Mouse (Mus musculus) limb, embryonic 14.5 days (tissue): ENCODE data around the gene Tnfrsf13b. TPM values are rescaled to one million over a fixed set of nuclear protein-coding genes. Genes with fewer than 3 reads are reported as not detected.
"Not testable (repeated sequence)": the region's sequence is repeated elsewhere in the genome, so short reads cannot be mapped to it uniquely, and the experiment has no call there.

ENCODE experiments used
- ATAC-seq: fragments of 200-750 bp; cut with Nextera tagmentation; 2 replicates; pipeline ENCODE4 v1.8.0; 2017; ENCODE audit warnings: low read depth, moderate number of reproducible peaks, moderate TSS enrichment; ENCODE audit not compliant: low FRiP score
- DNase-seq: peaks from one replicate; pipeline ENCODE4 v3.0.0-alpha.2; 2015; ENCODE audit warnings: low spot score
- H3K27ac ChIP-seq: fragments of 300-500 bp; sonication (generic); replicated peaks from 2 replicates; pipeline ENCODE4 v1.5.1; 2014; ENCODE audit warnings: low read depth, mild to moderate bottlenecking, low read length, moderate library complexity, mixed read lengths
- H3K27me3 ChIP-seq: fragments of 300-500 bp; sonication (generic); 2 replicates; pipeline ENCODE4 v1.6.1; 2014; ENCODE audit warnings: low read length, mixed read lengths; ENCODE audit not compliant: control insufficient read depth, insufficient read depth
- H3K36me3 ChIP-seq: fragments of 300-500 bp; sonication (generic); 2 replicates; pipeline ENCODE4 v1.6.1; 2014; ENCODE audit warnings: mild to moderate bottlenecking, low read length, moderate library complexity, mixed read lengths; ENCODE audit not compliant: control insufficient read depth, insufficient read depth
- H3K4me1 ChIP-seq: fragments of 300-500 bp; sonication (generic); 2 replicates; pipeline ENCODE4 v1.6.1; 2014; ENCODE audit warnings: antibody characterized with exemption, low read length, mixed read lengths; ENCODE audit not compliant: control insufficient read depth, insufficient read depth
- H3K4me2 ChIP-seq: fragments of 300-500 bp; sonication (generic); replicated peaks from 2 replicates; pipeline ENCODE4 v1.6.1; 2014; ENCODE audit warnings: low read depth, mild to moderate bottlenecking, low read length, moderate library complexity; ENCODE audit not compliant: severe bottlenecking
- H3K4me3 ChIP-seq: fragments of 300-500 bp; sonication (generic); replicated peaks from 2 replicates; pipeline ENCODE4 v1.5.1; 2014; ENCODE audit warnings: low read length
- H3K9ac ChIP-seq: fragments of 300-500 bp; sonication (generic); 2 replicates; pipeline ENCODE4 v1.6.1; 2014; ENCODE audit warnings: mild to moderate bottlenecking, low read depth, low read length, moderate library complexity; ENCODE audit not compliant: severe bottlenecking
- H3K9me3 ChIP-seq: fragments of 300-500 bp; sonication (generic); 2 replicates; pipeline ENCODE4 v1.6.1; 2016; ENCODE audit warnings: low read length; ENCODE audit not compliant: control insufficient read depth
- POLR2A ChIP-seq: fragments of 200-500 bp; IDR thresholded peaks from 2 replicates; pipeline ENCODE4 v1.8.0; 2012; ENCODE audit warnings: inconsistent platforms, mild to moderate bottlenecking, moderate library complexity, borderline replicate concordance; ENCODE audit not compliant: insufficient read depth, insufficient read length; ENCODE audit errors: extremely low read depth
- WGBS: fragments of 180-500 bp; shearing (Covaris S2); extraction: QIAGEN DNeasy Blood & Tissue Kit; methylation state at CpG from one replicate; pipeline ENCODE4 v1.1.7; 2014; 5-methylcytosine and 5-hydroxymethylcytosine counted together
- polyA plus RNA-seq, 2 experiments: library from polyadenylated mRNA; depleted of rRNA in 1 of 2; stranded (reverse) in 1 of 2; unstranded in 1 of 2; fragments of >200 nt; fragmentation: Nextera tagmentation in 1 of 2; extraction: Ambion mirVana in 1 of 2; gene quantifications; 2 replicates each; pipeline versions ENCODE4 v1.2.1 to v1.2.3; 2012 to 2014

Tnfrsf13b gene
- polyA plus RNA-seq, 2 experiments = 2.2 to 5.1 TPM

GRCm38 (mm10) chr11:61162776-61163175 lies 36.2 kb downstream of the Tnfrsf13b start:
- ATAC-seq (no peak), DNase-seq (no peak)
- no peaks in the 10 kb centered on the region for H3K4me1 ChIP-seq
- H3K4me2 ChIP-seq = no peak overlapping the region
- TF ChIP-seq POLR2A = no peak
- no peaks in the 10 kb centered on the region for H3K9me3 ChIP-seq
- no peak overlapping the region for H3K27ac ChIP-seq
- H3K4me3 ChIP-seq = no peak overlapping the region
- no peaks in the 10 kb centered on the region for H3K27me3 ChIP-seq
- peaks cover 100% of the 10 kb centered on the region for H3K36me3 ChIP-seq
- no peak overlapping the region for H3K9ac ChIP-seq
- WGBS = 95% methylated on average over 14 of the region's 14 CpGs

GRCm38 (mm10) chr11:61163341-61163740 lies 36.8 kb downstream of the Tnfrsf13b start:
- Histone ChIP-seq H3K27me3 (no peaks in the 10 kb centered on the region), H3K4me2 (no peak overlapping the region), H3K4me3 (no peak overlapping the region), H3K9ac (no peak overlapping the region), H3K4me1 (no peaks in the 10 kb centered on the region), H3K9me3 (no peaks in the 10 kb centered on the region), H3K27ac (no peak overlapping the region), H3K36me3 (peaks cover 100% of the 10 kb centered on the region)
- ATAC-seq = no peak
- no peak for TF ChIP-seq POLR2A
- DNase-seq = no peak
- WGBS = 90% methylated on average over 3 of the region's 3 CpGs

GRCm38 (mm10) chr11:61164366-61164765 lies 37.8 kb downstream of the Tnfrsf13b start:
- DNase-seq = no peak
- H3K4me3 ChIP-seq = no peak overlapping the region
- no peak for TF ChIP-seq POLR2A
- H3K27me3 ChIP-seq = no peaks in the 10 kb centered on the region
- no peak overlapping the region for H3K27ac ChIP-seq
- 92% methylated on average over 6 of the region's 6 CpGs for WGBS
- no peaks in the 10 kb centered on the region for H3K4me1 ChIP-seq
- ATAC-seq = no peak
- no peak overlapping the region for H3K4me2 ChIP-seq
- no peaks in the 10 kb centered on the region for H3K9me3 ChIP-seq
- no peak overlapping the region for H3K9ac ChIP-seq
- H3K36me3 ChIP-seq = peaks cover 92% of the 10 kb centered on the region

GRCm38 (mm10) chr11:61164881-61165280 lies 38.3 kb downstream of the Tnfrsf13b start:
- Histone ChIP-seq H3K27ac (no peak overlapping the region), H3K9me3 (no peaks in the 10 kb centered on the region), H3K4me2 (no peak overlapping the region), H3K9ac (no peak overlapping the region), H3K36me3 (peaks cover 87% of the 10 kb centered on the region), H3K4me3 (no peak overlapping the region), H3K27me3 (no peaks in the 10 kb centered on the region), H3K4me1 (no peaks in the 10 kb centered on the region)
- DNase-seq (no peak), ATAC-seq (no peak)
- no peak for TF ChIP-seq POLR2A
- WGBS = 94% methylated on average over 10 of the region's 10 CpGs

- 0 out of 2 replicates have a peak, but pooled peaks cover 10% of the 10 kb centered on the region for H3K4me1 ChIP-seq
- no peak overlapping the region for H3K9ac ChIP-seq
- H3K36me3 ChIP-seq = peaks cover 34% of the 10 kb centered on the region
- no peak overlapping the region for H3K4me2 ChIP-seq
- H3K27ac ChIP-seq = no peak overlapping the region
- 79% methylated on average over 5 of the region's 5 CpGs for WGBS
- no peaks in the 10 kb centered on the region for H3K9me3 ChIP-seq
- DNase-seq (no peak), ATAC-seq (no peak)
- no peak for TF ChIP-seq POLR2A
- no peak overlapping the region for H3K4me3 ChIP-seq
- H3K27me3 ChIP-seq = no peaks in the 10 kb centered on the region
These were observed 43.6 kb downstream of the Tnfrsf13b start for GRCm38 (mm10) chr11:61170184-61170583.

- H3K9me3 ChIP-seq, H3K27me3 ChIP-seq, ATAC-seq, H3K27ac ChIP-seq, DNase-seq, H3K36me3 ChIP-seq: not testable (repeated sequence)
- Histone ChIP-seq H3K9ac (peak overlapping the region; percentile 97; the same call in 1 of the 2 replicates), H3K4me2 (peak overlapping the region; percentile 56), H3K4me1 (peaks cover 14% of the 10 kb centered on the region), H3K4me3 (peak overlapping the region; percentile 100)
- WGBS = 40% methylated on average over 15 of the region's 15 CpGs
These were observed 46.9 kb downstream of the Tnfrsf13b start for GRCm38 (mm10) chr11:61173477-61173876.
